Mouse (Mus musculus) limb, embryonic 11.5 days (tissue): Measurements from ENCODE around the gene Cfap20. TPM values are rescaled to one million over a fixed set of nuclear protein-coding genes. Genes with fewer than 3 reads are reported as not detected.

ENCODE experiments used
- ATAC-seq: fragments of 200-750 bp; cut with Nextera tagmentation; 2 replicates; pipeline ENCODE4 v1.8.0; 2017; ENCODE audit warnings: low read depth; ENCODE audit not compliant: insufficient number of reproducible peaks, low FRiP score, low TSS enrichment
- DNase-seq: peaks from one replicate; pipeline ENCODE4 v3.0.0-alpha.2; 2015; ENCODE audit warnings: low spot score
- H3K27ac ChIP-seq: fragments of 300-500 bp; sonication (generic); replicated peaks from 2 replicates; pipeline ENCODE4 v1.5.1; 2014; ENCODE audit warnings: low read depth, mild to moderate bottlenecking, low read length
- H3K27me3 ChIP-seq: fragments of 300-500 bp; sonication (generic); 2 replicates; pipeline ENCODE4 v1.6.1; 2014; ENCODE audit warnings: mild to moderate bottlenecking, low read length, mixed read lengths; ENCODE audit not compliant: control insufficient read depth, insufficient read depth
- H3K36me3 ChIP-seq: fragments of 300-500 bp; sonication (generic); 2 replicates; pipeline ENCODE4 v1.6.1; 2014; ENCODE audit warnings: mild to moderate bottlenecking, low read length, moderate library complexity, mixed read lengths; ENCODE audit not compliant: control insufficient read depth, insufficient read depth
- H3K4me1 ChIP-seq: fragments of 300-500 bp; sonication (generic); 2 replicates; pipeline ENCODE4 v1.6.1; 2014; ENCODE audit warnings: low read length, mixed read lengths; ENCODE audit not compliant: control insufficient read depth, insufficient read depth
- H3K4me2 ChIP-seq: fragments of 300-500 bp; sonication (generic); 2 replicates; pipeline ENCODE4 v1.6.1; 2014; ENCODE audit warnings: low read depth, mild to moderate bottlenecking, moderate library complexity; ENCODE audit not compliant: severe bottlenecking
- H3K4me3 ChIP-seq: fragments of 300-500 bp; sonication (generic); 2 replicates; pipeline ENCODE4 v1.5.1; 2014; ENCODE audit warnings: low read depth, low read length
- H3K9ac ChIP-seq: fragments of 300-500 bp; sonication (generic); 2 replicates; pipeline ENCODE4 v1.6.1; 2014; ENCODE audit warnings: mild to moderate bottlenecking, low read length
- H3K9me3 ChIP-seq: fragments of 300-500 bp; sonication (generic); 2 replicates; pipeline ENCODE4 v1.6.1; 2016; ENCODE audit warnings: low read length; ENCODE audit not compliant: control insufficient read depth
- WGBS: fragments of 180-500 bp; shearing (Covaris S2); extraction: QIAGEN DNeasy Blood & Tissue Kit; methylation state at CpG from one replicate; pipeline ENCODE4 v1.1.7; 2014; 5-methylcytosine and 5-hydroxymethylcytosine counted together
- polyA plus RNA-seq: library from polyadenylated mRNA; unstranded; fragments of >200 nt; fragmentation: Nextera tagmentation; extraction: Ambion mirVana; gene quantifications from 2 replicates; pipeline ENCODE4 v1.2.1, GENCODE M21; 2014

Cfap20 gene
- polyA plus RNA-seq, 1 experiment from 2014 or later, result 143 TPM

GRCm38 (mm10) chr8:95441491-95442039, 6.9 kb upstream of the Cfap20 start:
- Histone ChIP-seq H3K27ac (no peak overlapping the region), H3K9ac (no peak overlapping the region), H3K4me1 (no peaks in the 10 kb centered on the region), H3K4me3 (no peak overlapping the region), H3K27me3 (no peaks in the 10 kb centered on the region), H3K9me3 (no peaks in the 10 kb centered on the region), H3K36me3 (no peaks in the 10 kb centered on the region), H3K4me2 (no peak overlapping the region)
- WGBS, result 56% methylated on average over 5 of the region's 5 CpGs
- DNase-seq, result no peak
- ATAC-seq, result no peak

- H3K27me3 ChIP-seq, result no peaks in the 10 kb centered on the region
- H3K27ac ChIP-seq, result no peak overlapping the region
- H3K4me3 ChIP-seq, result no peak overlapping the region
- H3K4me1 ChIP-seq, result no peaks in the 10 kb centered on the region
- no peak for ATAC-seq
- H3K9me3 ChIP-seq, result no peaks in the 10 kb centered on the region
- no peak for DNase-seq
- no peaks in the 10 kb centered on the region for H3K36me3 ChIP-seq
- WGBS, result 91% methylated on average over 5 of the region's 5 CpGs
- no peak overlapping the region for H3K9ac ChIP-seq
- no peak overlapping the region for H3K4me2 ChIP-seq
These were observed 5.6 kb upstream of the Cfap20 start for GRCm38 (mm10) chr8:95440168-95440709.

GRCm38 (mm10) chr8:95439421-95439820, 4.8 kb upstream of the Cfap20 start:
- H3K4me3 ChIP-seq, result no peak overlapping the region
- no peak overlapping the region for H3K4me2 ChIP-seq
- 75% methylated on average over 2 of the region's 2 CpGs for WGBS
- DNase-seq, result no peak
- no peak overlapping the region for H3K27ac ChIP-seq
- no peaks in the 10 kb centered on the region for H3K27me3 ChIP-seq
- no peaks in the 10 kb centered on the region for H3K36me3 ChIP-seq
- ATAC-seq, result no peak
- no peaks in the 10 kb centered on the region for H3K9me3 ChIP-seq
- no peaks in the 10 kb centered on the region for H3K4me1 ChIP-seq
- H3K9ac ChIP-seq, result no peak overlapping the region

GRCm38 (mm10) chr8:95437341-95437992, 2.8 kb upstream of the Cfap20 start:
- Histone ChIP-seq H3K27ac (no peak overlapping the region), H3K9ac (no peak overlapping the region), H3K36me3 (no peaks in the 10 kb centered on the region), H3K4me3 (no peak overlapping the region), H3K4me2 (no peak overlapping the region), H3K9me3 (no peaks in the 10 kb centered on the region), H3K4me1 (peaks cover 9% of the 10 kb centered on the region), H3K27me3 (no peaks in the 10 kb centered on the region)
- WGBS, result 62% methylated on average over 5 of the region's 5 CpGs
- no peak for ATAC-seq
- no peak for DNase-seq

- WGBS, result 90% methylated on average over 3 of the region's 3 CpGs
- Histone ChIP-seq H3K9ac (no peak overlapping the region), H3K9me3 (no peaks in the 10 kb centered on the region), H3K27me3 (no peaks in the 10 kb centered on the region), H3K4me2 (no peak overlapping the region), H3K4me3 (no peak overlapping the region), H3K4me1 (peaks cover 9% of the 10 kb centered on the region), H3K27ac (no peak overlapping the region), H3K36me3 (no peaks in the 10 kb centered on the region)
- ATAC-seq (no peak), DNase-seq (no peak)
These were observed 1.3 kb upstream of the Cfap20 start for GRCm38 (mm10) chr8:95435930-95436329.

- Histone ChIP-seq H3K27ac (no peak overlapping the region), H3K36me3 (no peaks in the 10 kb centered on the region), H3K9me3 (no peaks in the 10 kb centered on the region), H3K27me3 (no peaks in the 10 kb centered on the region), H3K4me3 (no peak overlapping the region), H3K4me1 (peaks cover 9% of the 10 kb centered on the region), H3K4me2 (no peak overlapping the region), H3K9ac (no peak overlapping the region)
- ATAC-seq (no peak), DNase-seq (no peak)
- 91% methylated on average over 9 of the region's 9 CpGs for WGBS
These were observed 802 bp upstream of the Cfap20 start for GRCm38 (mm10) chr8:95435471-95435870.

- H3K9me3 ChIP-seq, result no peaks in the 10 kb centered on the region
- H3K36me3 ChIP-seq, result no peaks in the 10 kb centered on the region
- no peaks in the 10 kb centered on the region for H3K27me3 ChIP-seq
- ATAC-seq (no peak; the same call in 1 of the 2 replicates), DNase-seq (peak; percentile 71)
- H3K4me2 ChIP-seq, result peak overlapping the region; percentile 74
- peak overlapping the region; percentile 62 for H3K4me3 ChIP-seq
- WGBS, result 0% methylated on average over 25 of the region's 25 CpGs
- H3K4me1 ChIP-seq, result peaks cover 12% of the 10 kb centered on the region
- H3K9ac ChIP-seq, result peak overlapping the region; percentile 77
- peak overlapping the region; percentile 71 for H3K27ac ChIP-seq
These were observed 436 bp downstream of the Cfap20 start for GRCm38 (mm10) chr8:95434233-95434632.

GRCm38 (mm10) chr8:95433124-95433523, 1.5 kb downstream of the Cfap20 start:
- Histone ChIP-seq H3K36me3 (no peaks in the 10 kb centered on the region), H3K9me3 (no peaks in the 10 kb centered on the region), H3K4me2 (peak overlapping the region; percentile 74; the same call in 1 of the 2 replicates), H3K4me3 (peak overlapping the region; percentile 62), H3K27ac (no peak overlapping the region), H3K4me1 (peaks cover 12% of the 10 kb centered on the region), H3K27me3 (no peaks in the 10 kb centered on the region), H3K9ac (peak overlapping the region; percentile 37; the same call in 1 of the 2 replicates)
- ATAC-seq (no peak), DNase-seq (no peak)
- WGBS, result 77% methylated on average over 4 of the region's 4 CpGs
